Mouse (Mus musculus): Measurements from ENCODE around the gene Spin1. TPM values are rescaled to one million over a fixed set of nuclear protein-coding genes. Genes with fewer than 3 reads are reported as not detected.
"Not testable (repeated sequence)": the region's sequence is repeated elsewhere in the genome, so short reads cannot be mapped to it uniquely, and the experiment has no call there.

Spin1 gene
- total and polyA plus RNA-seq, 2 experiments from 2014 or later: 31.3 to 41.7 TPM

GRCm38 (mm10) chr13:51064429-51064828, 36.3 kb upstream of the Spin1 start:
- Histone ChIP-seq H3K36me3 (replicated peaks; ENCODE audit: control insufficient read depth, insufficient read depth, low read length) (no peaks in the 10 kb centered on the region), H3K4me1 (ENCODE audit: control insufficient read depth, insufficient read depth) (no peaks in the 10 kb centered on the region), H3K4me3 (ENCODE audit: low read depth, low read length) (no peak overlapping the region), H3K9ac (replicated peaks; ENCODE audit: low read depth, low read length) (no peak overlapping the region), H3K27ac (ENCODE audit: low read depth) (no peak overlapping the region), H3K27me3 (ENCODE audit: control insufficient read depth, insufficient read depth, low read length) (no peaks in the 10 kb centered on the region), H3K9me3 (replicated peaks; ENCODE audit: control insufficient read depth, low read length) (no peaks in the 10 kb centered on the region), H3K4me2 (ENCODE audit: low read depth, low read length) (no peak overlapping the region)
- DNase-seq (ENCODE audit: low spot score) (no peak), ATAC-seq (ENCODE audit: insufficient read depth, low read depth) (no peak)
- TF ChIP-seq EP300 (IDR thresholded peaks at IDR 0.05; ENCODE audit: low read depth) (no peak), CTCF (IDR thresholded peaks at IDR 0.05; ENCODE audit: low read depth) (no peak)
- WGBS: 78% methylated on average over 3 of the region's 3 CpGs

GRCm38 (mm10) chr13:51071063-51071680, 29.5 kb upstream of the Spin1 start:
- no peaks in the 10 kb centered on the region for H3K27me3 ChIP-seq (ENCODE audit: control insufficient read depth, insufficient read depth, low read length)
- WGBS: 61% methylated on average over 11 of the region's 11 CpGs
- H3K27ac ChIP-seq (ENCODE audit: low read depth): 0 out of 2 replicates have a peak overlapping the region, but pooled peaks have one; percentile 17
- TF ChIP-seq EP300 (IDR thresholded peaks at IDR 0.05; ENCODE audit: low read depth) (no peak), CTCF (IDR thresholded peaks at IDR 0.05; ENCODE audit: low read depth) (no peak)
- peaks cover 6% of the 10 kb centered on the region; the same call in 1 of the 2 replicates for H3K4me1 ChIP-seq (ENCODE audit: control insufficient read depth, insufficient read depth)
- no peaks in the 10 kb centered on the region for H3K9me3 ChIP-seq (replicated peaks; ENCODE audit: control insufficient read depth, low read length)
- no peak overlapping the region for H3K9ac ChIP-seq (replicated peaks; ENCODE audit: low read depth, low read length)
- no peaks in the 10 kb centered on the region for H3K36me3 ChIP-seq (replicated peaks; ENCODE audit: control insufficient read depth, insufficient read depth, low read length)
- no peak overlapping the region for H3K4me3 ChIP-seq (ENCODE audit: low read depth, low read length)
- DNase-seq (ENCODE audit: low spot score) (no peak), ATAC-seq (ENCODE audit: insufficient read depth, low read depth) (no peak)
- H3K4me2 ChIP-seq (ENCODE audit: low read depth, low read length): no peak overlapping the region

GRCm38 (mm10) chr13:51071763-51072276, 28.9 kb upstream of the Spin1 start:
- H3K36me3 ChIP-seq (replicated peaks; ENCODE audit: control insufficient read depth, insufficient read depth, low read length): no peaks in the 10 kb centered on the region
- H3K9ac ChIP-seq (replicated peaks; ENCODE audit: low read depth, low read length): no peak overlapping the region
- DNase-seq (ENCODE audit: low spot score) (no peak), ATAC-seq (ENCODE audit: insufficient read depth, low read depth) (no peak)
- no peak overlapping the region for H3K4me3 ChIP-seq (ENCODE audit: low read depth, low read length)
- peaks cover 6% of the 10 kb centered on the region; the same call in 1 of the 2 replicates for H3K4me1 ChIP-seq (ENCODE audit: control insufficient read depth, insufficient read depth)
- no peak for TF ChIP-seq EP300 (IDR thresholded peaks at IDR 0.05; ENCODE audit: low read depth)
- no peak overlapping the region for H3K4me2 ChIP-seq (ENCODE audit: low read depth, low read length)
- 0 out of 2 replicates have a peak overlapping the region, but pooled peaks have one; percentile 17 for H3K27ac ChIP-seq (ENCODE audit: low read depth)
- no peaks in the 10 kb centered on the region for H3K27me3 ChIP-seq (ENCODE audit: control insufficient read depth, insufficient read depth, low read length)
- WGBS: 58% methylated on average over 8 of the region's 8 CpGs
- 0 out of 2 replicates have a peak, but pooled peaks cover 3% of the 10 kb centered on the region for H3K9me3 ChIP-seq (replicated peaks; ENCODE audit: control insufficient read depth, low read length)

- Histone ChIP-seq H3K36me3 (replicated peaks; ENCODE audit: control insufficient read depth, insufficient read depth, low read length) (no peaks in the 10 kb centered on the region), H3K4me3 (ENCODE audit: low read depth, low read length) (no peak overlapping the region), H3K9ac (replicated peaks; ENCODE audit: low read depth, low read length) (no peak overlapping the region), H3K4me1 (ENCODE audit: control insufficient read depth, insufficient read depth) (peaks cover 6% of the 10 kb centered on the region; the same call in 1 of the 2 replicates), H3K27ac (ENCODE audit: low read depth) (no peak overlapping the region), H3K27me3 (ENCODE audit: control insufficient read depth, insufficient read depth, low read length) (no peaks in the 10 kb centered on the region), H3K9me3 (replicated peaks; ENCODE audit: control insufficient read depth, low read length) (0 out of 2 replicates have a peak, but pooled peaks cover 3% of the 10 kb centered on the region), H3K4me2 (ENCODE audit: low read depth, low read length) (no peak overlapping the region)
- no peak for TF ChIP-seq EP300 (IDR thresholded peaks at IDR 0.05; ENCODE audit: low read depth)
- no peak for TF ChIP-seq CTCF (IDR thresholded peaks at IDR 0.05; ENCODE audit: low read depth)
- ATAC-seq (ENCODE audit: insufficient read depth, low read depth) (no peak), DNase-seq (ENCODE audit: low spot score) (no peak)
- 89% methylated on average over 16 of the region's 16 CpGs for WGBS
Measured at GRCm38 (mm10) chr13:51072917-51073843, 27.5 kb upstream of the Spin1 start.

- peaks cover 6% of the 10 kb centered on the region; the same call in 1 of the 2 replicates for H3K4me1 ChIP-seq (ENCODE audit: control insufficient read depth, insufficient read depth)
- no peaks in the 10 kb centered on the region for H3K36me3 ChIP-seq (replicated peaks; ENCODE audit: control insufficient read depth, insufficient read depth, low read length)
- no peak for ATAC-seq (ENCODE audit: insufficient read depth, low read depth)
- 38% methylated on average over 6 of the region's 6 CpGs for WGBS
- 0 out of 2 replicates have a peak, but pooled peaks cover 3% of the 10 kb centered on the region for H3K9me3 ChIP-seq (replicated peaks; ENCODE audit: control insufficient read depth, low read length)
- H3K27me3 ChIP-seq (ENCODE audit: control insufficient read depth, insufficient read depth, low read length): no peaks in the 10 kb centered on the region
- no peak for TF ChIP-seq CTCF (IDR thresholded peaks at IDR 0.05; ENCODE audit: low read depth)
- no peak for TF ChIP-seq EP300 (IDR thresholded peaks at IDR 0.05; ENCODE audit: low read depth)
- H3K9ac ChIP-seq (replicated peaks; ENCODE audit: low read depth, low read length): no peak overlapping the region
- DNase-seq (ENCODE audit: low spot score): no peak
- no peak overlapping the region for H3K4me3 ChIP-seq (ENCODE audit: low read depth, low read length)
- no peak overlapping the region for H3K27ac ChIP-seq (ENCODE audit: low read depth)
- no peak overlapping the region for H3K4me2 ChIP-seq (ENCODE audit: low read depth, low read length)
Measured at GRCm38 (mm10) chr13:51074081-51074680, 26.5 kb upstream of the Spin1 start.

GRCm38 (mm10) chr13:51076191-51076590, 24.5 kb upstream of the Spin1 start:
- not testable (repeated sequence) for H3K36me3 ChIP-seq (replicated peaks; ENCODE audit: control insufficient read depth, insufficient read depth, low read length); H3K9ac ChIP-seq (replicated peaks; ENCODE audit: low read depth, low read length); H3K4me3 ChIP-seq (ENCODE audit: low read depth, low read length); H3K4me2 ChIP-seq (ENCODE audit: low read depth, low read length); H3K27me3 ChIP-seq (ENCODE audit: control insufficient read depth, insufficient read depth, low read length); ATAC-seq (ENCODE audit: insufficient read depth, low read depth); H3K9me3 ChIP-seq (replicated peaks; ENCODE audit: control insufficient read depth, low read length); H3K4me1 ChIP-seq (ENCODE audit: control insufficient read depth, insufficient read depth); DNase-seq (ENCODE audit: low spot score); H3K27ac ChIP-seq (ENCODE audit: low read depth)
- 86% methylated on average over 14 of the region's 14 CpGs for WGBS

GRCm38 (mm10) chr13:51078586-51078985, 22.1 kb upstream of the Spin1 start:
- not testable (repeated sequence) for H3K27me3 ChIP-seq (ENCODE audit: control insufficient read depth, insufficient read depth, low read length); H3K36me3 ChIP-seq (replicated peaks; ENCODE audit: control insufficient read depth, insufficient read depth, low read length); H3K9ac ChIP-seq (replicated peaks; ENCODE audit: low read depth, low read length); DNase-seq (ENCODE audit: low spot score); H3K4me3 ChIP-seq (ENCODE audit: low read depth, low read length); ATAC-seq (ENCODE audit: insufficient read depth, low read depth); H3K9me3 ChIP-seq (replicated peaks; ENCODE audit: control insufficient read depth, low read length); H3K4me1 ChIP-seq (ENCODE audit: control insufficient read depth, insufficient read depth); H3K27ac ChIP-seq (ENCODE audit: low read depth); H3K4me2 ChIP-seq (ENCODE audit: low read depth, low read length)
- WGBS: 87% methylated on average over 1 of the region's 1 CpGs
